Mouse (Mus musculus): Measurements from ENCODE around the gene Sypl2.

Sypl2 gene

GRCm38 (mm10) chr3:108178756-108179715, 47.4 kb downstream of the Sypl2 start:
- no peak for DNase-seq (ENCODE audit: low spot score in 2 of 2)

- peak; percentile 84 to 87 for DNase-seq (ENCODE audit: low spot score in 2 of 2)
These were observed 51.5 kb downstream of the Sypl2 start for GRCm38 (mm10) chr3:108174672-108175531.

GRCm38 (mm10) chr3:108169199-108169598, 57.2 kb downstream of the Sypl2 start:
- peak; percentile 19 to 24 for DNase-seq (ENCODE audit: low spot score in 2 of 2)

- DNase-seq (ENCODE audit: low spot score in 2 of 2): peak; percentile 20 to 23
These were observed 58.9 kb downstream of the Sypl2 start for GRCm38 (mm10) chr3:108167499-108167898.

GRCm38 (mm10) chr3:108166486-108167211, 59.8 kb downstream of the Sypl2 start:
- DNase-seq (ENCODE audit: low spot score in 2 of 2): peak; percentile 80 to 86

- peak; percentile 36 to 46 for DNase-seq (ENCODE audit: low spot score in 2 of 2)
These were observed 60.7 kb downstream of the Sypl2 start for GRCm38 (mm10) chr3:108165532-108166315.

- DNase-seq (ENCODE audit: low spot score in 2 of 2): peak; percentile 91 to 92
These were observed 61.6 kb downstream of the Sypl2 start for GRCm38 (mm10) chr3:108164807-108165206.

GRCm38 (mm10) chr3:108164091-108164490, 62.4 kb downstream of the Sypl2 start:
- DNase-seq (ENCODE audit: low spot score in 2 of 2): no peak
